Comparison of ENCODE assay signal across 9 mouse cellular contexts in genomic region chr7:80789061-80789460, GRCm38 (mm10). TPM values are rescaled to one million over a fixed set of nuclear protein-coding genes. Genes with fewer than 3 reads are reported as not detected.
DNase-seq lines count a peak whose midpoint lies in the region; ATAC-seq and TF ChIP-seq lines count a peak whose summit lies in the region.
"Had no signal": no experiment of that assay in that cellular context is flagged by ENCODE, and none has a peak within 500 bp of the region (broad histone marks: within the 10 kb centered on the region; RNA-seq: fewer than 3 reads in every experiment).

No protein-coding gene starts in this region.

- H3K4me2 ChIP-seq in intestine, postnatal 0 days (replicated peaks; ENCODE audit: low read depth): 0 out of 2 replicates have a peak overlapping the region, but pooled peaks have one; percentile 14
- no peak overlapping the region for H3K4me2 ChIP-seq in stomach, embryonic 15.5 days

- ATAC-seq in activated CD4-positive, CD25-positive, alpha-beta regulatory T cell, adult 4 months: peak; percentile 90
- ATAC-seq in intestine, postnatal 0 days: 0 out of 2 replicates have a peak, but pooled peaks have one; percentile 48
- ATAC-seq in stomach, embryonic 15.5 days (ENCODE audit: insufficient read depth, low FRiP score, low read depth): peak; percentile 65

- H3K9me3 ChIP-seq in intestine, postnatal 0 days (ENCODE audit: control insufficient read depth): no peaks in the 10 kb centered on the region
- H3K9me3 ChIP-seq in stomach, embryonic 15.5 days: no peaks in the 10 kb centered on the region

- H3K36me3 ChIP-seq in intestine, postnatal 0 days (ENCODE audit: control insufficient read depth, insufficient read depth): peaks cover 4% of the 10 kb centered on the region; the same call in 1 of the 2 replicates
- H3K36me3 ChIP-seq in stomach, embryonic 15.5 days: peaks cover 5% of the 10 kb centered on the region

- peak overlapping the region; percentile 69 for H3K27ac ChIP-seq in layer of hippocampus, adult 2 months
- H3K27ac ChIP-seq in intestine, postnatal 0 days (ENCODE audit: low read depth, low read length): no peak overlapping the region
- peak overlapping the region; percentile 78 for H3K27ac ChIP-seq in stomach, embryonic 15.5 days
- H3K27ac ChIP-seq: liver, embryonic 14.5 days had no signal

- no peaks in the 10 kb centered on the region for H3K27me3 ChIP-seq in intestine, postnatal 0 days (replicated peaks; ENCODE audit: control insufficient read depth, insufficient read depth, low read length)
- no peaks in the 10 kb centered on the region for H3K27me3 ChIP-seq in stomach, embryonic 15.5 days (replicated peaks)

- H3K9ac ChIP-seq in intestine, postnatal 0 days (ENCODE audit: low read depth, low read length): no peak overlapping the region
- no peak overlapping the region for H3K9ac ChIP-seq in stomach, embryonic 15.5 days
- H3K9ac ChIP-seq: liver, embryonic 14.5 days had no signal

- no peaks in the 10 kb centered on the region for H3K4me1 ChIP-seq in intestine, postnatal 0 days (replicated peaks; ENCODE audit: control insufficient read depth, insufficient read depth, low read length)
- peaks cover 23% of the 10 kb centered on the region for H3K4me1 ChIP-seq in stomach, embryonic 15.5 days

- no peak overlapping the region for H3K4me3 ChIP-seq in layer of hippocampus, adult 2 months
- no peak overlapping the region for H3K4me3 ChIP-seq in intestine, postnatal 0 days (ENCODE audit: low read depth, low read length)
- no peak overlapping the region for H3K4me3 ChIP-seq in stomach, embryonic 15.5 days (replicated peaks)

- DNase-seq in layer of hippocampus, adult 2 months (ENCODE audit: low spot score in 2 of 2): peak in 1 of 2 experiments; percentile 13
- DNase-seq in layer of hippocampus, adult 9-10 months (ENCODE audit: low spot score): no peak
- DNase-seq in urinary bladder, postnatal 10 days (ENCODE audit: low spot score): no peak
- no peak for DNase-seq in thymus, postnatal 14 days
- DNase-seq: gastrocnemius, postnatal 25 days had no signal

- 0% methylated on average over 1 of the region's 1 CpGs for WGBS in intestine, postnatal 0 days
- 5% methylated on average over 1 of the region's 1 CpGs for WGBS in stomach, embryonic 15.5 days

- no peak for TF ChIP-seq CTCF in layer of hippocampus, adult 2 months (conservative IDR thresholded peaks at IDR 0.05)
- no peak for TF ChIP-seq CTCF in intestine, postnatal 0 days (IDR thresholded peaks at IDR 0.05; ENCODE audit: low read depth)

RNA-seq across cellular contexts. Expression of gene Iqgap1, which starts 36.7 kb away (rescaled TPM):
- 10 to 100 TPM; 19.4 to 21.6 TPM for total RNA-seq in layer of hippocampus, adult 2 months (2021)
- 100 to 1,000 TPM; 203 to 267 TPM for polyA plus RNA-seq in activated CD4-positive, CD25-positive, alpha-beta regulatory T cell, adult 4 months (2017; shearing (Covaris generic))
- 32.3 and 34.1 TPM in 2 replicates for polyA plus RNA-seq in intestine, postnatal 0 days (2015; fragmentation: Nextera tagmentation; extraction: Ambion mirVana)
- polyA plus RNA-seq in stomach, embryonic 15.5 days (2015; fragmentation: Nextera tagmentation; extraction: Ambion mirVana): 84.2 TPM in 2 replicates
